8 mouse cellular contexts compared by ENCODE assay signal in genomic region chr5:30907413-30908059, GRCm38 (mm10). TPM values are rescaled to one million over a fixed set of nuclear protein-coding genes. Genes with fewer than 3 reads are reported as not detected.
A peak's percentile ranks its signal among the peaks of the same experiment; 100 is the strongest.
DNase-seq lines count a peak whose midpoint lies in the region; ATAC-seq and TF ChIP-seq lines count a peak whose summit lies in the region.

Gene Ost4 (minus strand): TSS chr5:30907788.

- peak; percentile 98 for ATAC-seq in activated CD4-positive, CD25-positive, alpha-beta regulatory T cell, adult 4 months
- peak; percentile 94 for ATAC-seq in megakaryocyte progenitor cell, adult 5-6 weeks (replicated peaks; ENCODE audit: poor library complexity)

- DNase-seq in gastrocnemius, postnatal 10 days, result peak; percentile 97
- DNase-seq in induced T-regulatory cell, adult 2 months (ENCODE audit: low read depth), result peak; percentile 98
- DNase-seq in left cerebral cortex, adult 9 months (ENCODE audit: low spot score in 2 of 2), result peak; percentile 89 to 95
- peak; percentile 96 for DNase-seq in right cerebral cortex, postnatal 14 days
- peak; percentile 92 to 97 for DNase-seq in urinary bladder, postnatal 36 days (ENCODE audit: low spot score in 2 of 2)

- H3K27ac ChIP-seq in cortical plate, adult 2 months (ENCODE audit: insufficient read depth, low read length), result peak within 1 kb of the TSS; percentile 62

- no peak for TF ChIP-seq CTCF in cortical plate, adult 2 months (IDR thresholded peaks at IDR 0.05; ENCODE audit: extremely low read depth, insufficient read depth, low read length)

- H3K4me1 ChIP-seq in cortical plate, adult 2 months (ENCODE audit: control insufficient read depth, insufficient read depth, low read length), result peaks cover 2% of the 10 kb centered on the region; the same call in 1 of the 2 replicates

- TF ChIP-seq POLR2A in cortical plate, adult 2 months (IDR thresholded peaks at IDR 0.05; ENCODE audit: extremely low read depth, insufficient read depth, low read length), result peak; percentile 58

- H3K4me3 ChIP-seq in cortical plate, adult 2 months (ENCODE audit: insufficient read depth, low read length), result peak within 1 kb of the TSS; percentile 67

RNA-seq across cellular contexts. Expression of gene Ost4, which starts in this region (rescaled TPM):
- polyA plus RNA-seq in activated CD4-positive, CD25-positive, alpha-beta regulatory T cell, adult 4 months (2017; shearing (Covaris generic)), result 100 to 1,000 TPM; 277 to 289 TPM
- polyA plus RNA-seq in cortical plate, adult 2 months (2012; rRNA removed), result 150 and 171 TPM in 2 replicates
- 100 to 1,000 TPM; 149 to 168 TPM for total RNA-seq in gastrocnemius, postnatal 10 days (2021)
- 439 and 494 TPM in 2 replicates for total RNA-seq in megakaryocyte progenitor cell, adult 5-6 weeks (2015)
- 259 and 297 TPM in 2 replicates for total RNA-seq in megakaryocyte progenitor cell, adult 5-6 weeks (2017)

Comparison
In these comparisons a context has a peak if more than half of its experiments do, and no peak if none do; other contexts are left out.
1. Peak in every context shown above with its lines: DNase-seq, ATAC-seq, H3K4me3 ChIP-seq and H3K27ac ChIP-seq.